Mouse (Mus musculus) CH12.LX (cell line): ENCODE results near the gene Erbb4.

Experiments used
- CTCF ChIP-seq, 2 experiments: IDR thresholded peaks in 1 of 2; conservative IDR thresholded peaks in 1 of 2; 2 replicates each; pipeline ENCODE4 v1.5.1; 2011 to 2012; ENCODE audit warnings: low read depth in 2 of 2, low read length in 2 of 2, improper control_type of control experiment in 1 of 2, inconsistent platforms in 1 of 2, mild to moderate bottlenecking in 1 of 2, moderate library complexity in 1 of 2
- EP300 ChIP-seq: IDR thresholded peaks from 2 replicates; pipeline ENCODE4 v1.6.1; 2011; ENCODE audit warnings: low read length, improper control_type of control experiment
- MYC ChIP-seq: IDR thresholded peaks from 2 replicates; pipeline ENCODE4 v1.6.1; 2011; ENCODE audit warnings: low read depth, mild to moderate bottlenecking, improper control_type of control experiment, low read length
- POLR2A ChIP-seq: IDR thresholded peaks from 2 replicates; pipeline ENCODE4 v1.6.1; 2011; ENCODE audit warnings: low read depth, mild to moderate bottlenecking, improper control_type of control experiment, low read length

DNA sequence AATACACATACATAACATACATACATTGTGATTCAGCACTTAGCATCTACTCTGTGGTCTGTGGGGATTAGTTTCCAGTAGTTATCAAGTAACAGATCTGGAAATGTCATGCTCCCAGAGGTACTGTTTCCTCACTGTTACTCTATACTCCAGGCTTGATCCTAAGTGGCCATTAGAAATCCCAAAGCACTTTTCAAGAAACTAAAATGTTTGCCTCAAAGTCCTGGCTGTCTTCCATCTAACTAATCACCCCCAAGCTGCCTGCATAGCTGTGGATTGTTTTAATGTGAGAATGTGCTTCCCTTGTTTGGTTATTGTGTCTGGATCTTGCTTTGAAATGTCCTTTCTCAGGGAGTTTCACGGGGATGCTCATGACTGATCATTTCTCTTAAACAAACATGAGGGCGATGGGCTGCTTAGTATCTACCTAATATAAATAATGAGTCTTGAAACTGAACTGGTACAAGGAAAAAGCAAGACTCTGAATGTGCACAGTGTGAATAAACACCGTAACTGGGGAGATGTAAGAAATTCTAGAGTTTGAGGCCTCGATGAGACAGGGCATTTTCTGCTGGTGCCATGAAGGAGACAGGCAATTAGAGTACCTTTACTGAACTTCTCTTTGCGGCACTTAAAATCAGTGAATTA, 683.4 kb downstream of the Erbb4 start:
- no peak for TF ChIP-seq CTCF (conservative IDR thresholded peaks at IDR 0.05 in 1 of 2, IDR thresholded peaks at IDR 0.05 in 1 of 2; ENCODE audit: low read depth in 2 of 2, low read length in 2 of 2)
- no peak for TF ChIP-seq POLR2A
- TF ChIP-seq MYC = no peak
- no peak for TF ChIP-seq EP300
